Mouse (Mus musculus) heart, embryonic 14.5 days (tissue): ENCODE results near the gene Fbxl13. TPM values are rescaled to one million over a fixed set of nuclear protein-coding genes. Genes with fewer than 3 reads are reported as not detected.

ENCODE experiments used
- ATAC-seq: fragments of 200-750 bp; cut with Nextera tagmentation; 2 replicates; pipeline ENCODE4 v1.8.0; 2017; ENCODE audit warnings: low read depth, moderate TSS enrichment; ENCODE audit not compliant: insufficient number of reproducible peaks, insufficient read depth, low FRiP score
- H3K27ac ChIP-seq, 2 experiments: fragments of 200-500 bp in 1 of 2; fragments of 300-500 bp in 1 of 2; sonication (generic) in 1 of 2; replicated peaks in 1 of 2; 2 replicates each; pipeline ENCODE4 v1.5.1; 2012 to 2014; ENCODE audit warnings: low read depth in 2 of 2, low read length in 2 of 2, control low read depth in 1 of 2, mild to moderate bottlenecking in 1 of 2, mixed read lengths in 1 of 2; ENCODE audit not compliant: control insufficient read depth in 1 of 2, insufficient read depth in 1 of 2
- H3K27me3 ChIP-seq: fragments of 300-500 bp; sonication (generic); 2 replicates; pipeline ENCODE4 v1.6.1; 2014; ENCODE audit warnings: mild to moderate bottlenecking, low read length, control low read depth; ENCODE audit not compliant: control insufficient read depth, insufficient read depth
- H3K36me3 ChIP-seq: fragments of 300-500 bp; sonication (generic); 2 replicates; pipeline ENCODE4 v1.6.1; 2014; ENCODE audit warnings: mild to moderate bottlenecking, control low read depth, low read length, mixed read lengths; ENCODE audit not compliant: control insufficient read depth, insufficient read depth
- H3K4me1 ChIP-seq, 2 experiments: fragments of 200-500 bp in 1 of 2; fragments of 300-500 bp in 1 of 2; sonication (generic) in 1 of 2; 2 replicates each; pipeline ENCODE4 v1.6.1; 2012 to 2014; ENCODE audit warnings: low read length in 2 of 2, control low read depth in 1 of 2, mixed read lengths in 1 of 2; ENCODE audit not compliant: control insufficient read depth in 2 of 2, insufficient read depth in 2 of 2
- H3K4me2 ChIP-seq: fragments of 300-500 bp; sonication (generic); 2 replicates; pipeline ENCODE4 v1.6.1; 2014; ENCODE audit warnings: mild to moderate bottlenecking, low read length
- H3K4me3 ChIP-seq, 2 experiments: fragments of 200-500 bp in 1 of 2; fragments of 300-500 bp in 1 of 2; sonication (generic) in 1 of 2; 2 replicates each; pipeline ENCODE4 v1.5.1; 2012 to 2014; ENCODE audit warnings: low read length in 2 of 2, mild to moderate bottlenecking in 2 of 2, control low read depth in 1 of 2, low read depth in 1 of 2, moderate library complexity in 1 of 2; ENCODE audit not compliant: control insufficient read depth in 1 of 2, insufficient read depth in 1 of 2
- H3K9ac ChIP-seq: fragments of 300-500 bp; sonication (generic); 2 replicates; pipeline ENCODE4 v1.6.1; 2014; ENCODE audit warnings: mild to moderate bottlenecking, low read length
- H3K9me3 ChIP-seq: fragments of 300-500 bp; sonication (generic); 2 replicates; pipeline ENCODE4 v1.6.1; 2016; ENCODE audit warnings: low read length, control low read depth; ENCODE audit not compliant: control insufficient read depth
- WGBS: fragments of 180-500 bp; shearing (Covaris S2); extraction: QIAGEN DNeasy Blood & Tissue Kit; methylation state at CpG from one replicate; pipeline ENCODE4 v1.1.7; 2014; 5-methylcytosine and 5-hydroxymethylcytosine counted together
- polyA plus RNA-seq: library from polyadenylated mRNA; unstranded; fragments of >200 nt; fragmentation: Nextera tagmentation; extraction: Ambion mirVana; gene quantifications from 2 replicates; pipeline ENCODE4 v1.2.1, GENCODE M21; 2014

Fbxl13 gene
- polyA plus RNA-seq, 1 experiment from 2014 or later = 0.19 TPM

GRCm38 (mm10) chr5:21680940-21681339 lies 35.5 kb upstream of the Fbxl13 start:
- ATAC-seq = no peak
- peak overlapping the region; percentile 9; the same call in 1 of the 2 replicates for H3K4me2 ChIP-seq
- peak overlapping the region; percentile 3; the same call in 1 of the 2 replicates for H3K9ac ChIP-seq
- peaks cover 4 to 11% of the 10 kb centered on the region in 2 experiments; a peak in 3 of 4 replicates for H3K4me1 ChIP-seq
- WGBS = 60% methylated on average over 5 of the region's 5 CpGs
- no peaks in the 10 kb centered on the region for H3K27me3 ChIP-seq
- no peak overlapping the region for H3K4me3 ChIP-seq
- H3K36me3 ChIP-seq = no peaks in the 10 kb centered on the region; the same call in 1 of the 2 replicates
- H3K9me3 ChIP-seq = no peaks in the 10 kb centered on the region
- H3K27ac ChIP-seq = peak overlapping the region; percentile 13 to 42; a peak in 3 of 4 replicates

GRCm38 (mm10) chr5:21680029-21680428 lies 34.6 kb upstream of the Fbxl13 start:
- no peak overlapping the region for H3K4me2 ChIP-seq
- H3K27ac ChIP-seq = no peak overlapping the region
- H3K27me3 ChIP-seq = no peaks in the 10 kb centered on the region
- H3K9me3 ChIP-seq = no peaks in the 10 kb centered on the region
- ATAC-seq = no peak
- H3K9ac ChIP-seq = no peak overlapping the region
- peaks cover 8% of the 10 kb centered on the region for H3K36me3 ChIP-seq
- WGBS = 75% methylated on average over 4 of the region's 4 CpGs
- H3K4me1 ChIP-seq = peaks cover 4 to 11% of the 10 kb centered on the region in 2 experiments; a peak in 3 of 4 replicates
- no peak overlapping the region for H3K4me3 ChIP-seq

GRCm38 (mm10) chr5:21678363-21678762 lies 32.9 kb upstream of the Fbxl13 start:
- Histone ChIP-seq H3K36me3 (peaks cover 9% of the 10 kb centered on the region), H3K4me3 (no peak overlapping the region), H3K4me2 (no peak overlapping the region), H3K27ac (no peak overlapping the region), H3K9me3 (no peaks in the 10 kb centered on the region), H3K9ac (no peak overlapping the region), H3K27me3 (no peaks in the 10 kb centered on the region), H3K4me1 (peaks cover 4 to 11% of the 10 kb centered on the region in 2 experiments; a peak in 3 of 4 replicates)
- ATAC-seq = no peak
- 92% methylated on average over 9 of the region's 9 CpGs for WGBS

DNA sequence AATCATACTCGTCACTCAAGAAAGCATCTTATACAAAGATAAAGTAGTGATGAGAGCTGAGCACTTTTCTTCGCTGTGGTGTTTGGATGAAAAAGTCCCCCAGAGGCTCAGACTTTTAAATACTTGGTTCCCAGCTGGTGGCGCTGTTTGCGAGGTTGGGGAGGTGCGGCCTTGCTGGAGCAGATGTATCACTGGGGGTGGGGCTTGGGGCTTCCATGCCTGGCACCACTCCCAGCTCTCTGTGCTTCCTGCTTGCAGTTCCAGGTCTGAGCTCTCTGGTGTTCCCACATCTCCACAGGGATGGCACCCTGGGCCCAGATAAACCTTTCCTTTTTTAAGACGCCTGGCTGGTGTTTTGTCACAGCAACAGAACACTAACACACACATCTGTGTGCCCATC lies 32.5 kb upstream of the Fbxl13 start:
- WGBS = 89% methylated on average over 6 of the region's 6 CpGs
- Histone ChIP-seq H3K4me1 (peaks cover 4 to 11% of the 10 kb centered on the region in 2 experiments; a peak in 3 of 4 replicates), H3K27ac (no peak overlapping the region), H3K27me3 (no peaks in the 10 kb centered on the region), H3K36me3 (peaks cover 9% of the 10 kb centered on the region), H3K9me3 (no peaks in the 10 kb centered on the region), H3K4me2 (no peak overlapping the region), H3K9ac (no peak overlapping the region), H3K4me3 (no peak overlapping the region)
- no peak for ATAC-seq

DNA sequence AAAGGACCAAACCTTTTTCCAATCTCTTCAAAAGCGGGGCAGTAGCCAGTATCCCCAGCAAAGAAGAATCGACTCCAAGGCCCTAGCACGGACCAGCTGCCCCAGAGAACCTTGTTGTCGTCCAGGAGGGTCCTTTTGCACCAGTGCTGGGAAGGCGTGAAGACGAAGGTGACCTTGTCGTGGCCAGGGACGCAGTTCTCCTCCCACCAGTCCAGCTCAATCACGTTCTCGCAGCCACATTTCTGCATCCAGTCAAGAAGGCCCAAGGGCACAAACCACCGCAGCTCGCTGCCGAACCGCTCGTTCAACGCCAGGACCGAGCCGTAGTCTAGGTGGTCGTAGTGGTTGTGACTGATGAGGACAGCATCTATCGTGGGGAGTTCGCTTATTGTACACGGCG lies 30.1 kb upstream of the Fbxl13 start:
- no peaks in the 10 kb centered on the region for H3K27me3 ChIP-seq
- peaks cover under 1 to 2% of the 10 kb centered on the region in 2 experiments; a peak in 2 of 4 replicates for H3K4me1 ChIP-seq
- no peak overlapping the region for H3K4me2 ChIP-seq
- WGBS = 90% methylated on average over 23 of the region's 23 CpGs
- H3K4me3 ChIP-seq = no peak overlapping the region
- H3K9me3 ChIP-seq = no peaks in the 10 kb centered on the region
- H3K9ac ChIP-seq = no peak overlapping the region
- peaks cover 9% of the 10 kb centered on the region for H3K36me3 ChIP-seq
- no peak overlapping the region for H3K27ac ChIP-seq
- no peak for ATAC-seq

- H3K4me2 ChIP-seq = no peak overlapping the region
- no peak overlapping the region for H3K4me3 ChIP-seq
- H3K4me1 ChIP-seq = no peaks in the 10 kb centered on the region; a peak in 1 of 4 replicates
- no peaks in the 10 kb centered on the region for H3K27me3 ChIP-seq
- no peak overlapping the region for H3K9ac ChIP-seq
- peak; percentile 39; the same call in 1 of the 2 replicates for ATAC-seq
- H3K27ac ChIP-seq = no peak overlapping the region
- WGBS = 63% methylated on average over 12 of the region's 12 CpGs
- peaks cover 9% of the 10 kb centered on the region for H3K36me3 ChIP-seq
- H3K9me3 ChIP-seq = no peaks in the 10 kb centered on the region
Measured at GRCm38 (mm10) chr5:21675019-21675418, 29.6 kb upstream of the Fbxl13 start.

DNA sequence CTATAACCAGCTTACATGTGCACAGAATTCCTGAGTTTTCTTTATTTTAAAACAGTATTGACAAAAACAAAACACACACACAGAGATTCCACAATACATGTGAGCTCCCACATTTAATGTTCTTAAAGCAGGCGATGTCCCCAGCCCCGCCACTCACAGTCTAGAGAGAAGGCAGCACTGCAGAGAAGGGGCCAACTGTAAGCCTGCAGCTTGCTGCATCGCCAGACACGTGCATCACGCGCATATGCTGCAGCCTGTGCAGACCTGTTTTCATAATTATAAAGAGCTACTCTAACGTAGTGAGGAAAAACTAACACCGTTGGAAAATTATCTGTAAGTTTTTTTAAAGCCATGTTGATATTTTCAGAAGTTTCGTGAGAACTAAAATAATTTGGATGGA lies 28.3 kb upstream of the Fbxl13 start:
- Histone ChIP-seq H3K4me3 (no peak overlapping the region), H3K9ac (no peak overlapping the region), H3K27me3 (no peaks in the 10 kb centered on the region), H3K27ac (no peak overlapping the region), H3K36me3 (peaks cover 9% of the 10 kb centered on the region), H3K4me1 (no peaks in the 10 kb centered on the region; a peak in 1 of 4 replicates), H3K9me3 (no peaks in the 10 kb centered on the region), H3K4me2 (peak overlapping the region; percentile 55; the same call in 1 of the 2 replicates)
- WGBS = 84% methylated on average over 9 of the region's 9 CpGs
- ATAC-seq = no peak
